Mouse (Mus musculus) T-helper 1 cell (primary cell): ENCODE measurements around the gene Slc25a22.

Experiments
- in situ Hi-C: fragments of 300-600 bp; cut with MboI, MseI; formaldehyde crosslinking; loops from one replicate; pipeline ENCODE4 v1.15.1; 2025; ENCODE audit warnings: high pct_unique_total_duplicates

The Slc25a22 gene

DNA sequence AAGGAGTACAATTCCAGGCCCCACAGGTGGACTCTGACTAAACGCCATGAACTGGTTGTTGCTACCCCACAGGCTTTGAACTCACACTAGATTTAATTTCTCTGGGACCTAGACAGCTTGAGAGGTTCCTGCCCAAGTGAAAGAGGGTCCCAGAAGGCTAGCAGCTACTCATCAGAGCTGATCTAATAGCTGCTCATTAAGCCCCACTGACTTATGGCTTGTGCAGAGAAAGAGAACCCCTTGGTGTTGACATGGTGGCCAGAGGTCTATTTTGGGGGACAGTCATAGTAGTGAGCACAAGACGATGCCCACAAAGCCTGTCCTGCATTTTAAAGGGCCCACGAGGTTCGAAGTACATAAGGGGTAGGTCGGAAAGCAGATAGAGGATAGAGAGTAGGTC is 36.5 kb upstream of the Slc25a22 start:
- in situ Hi-C loops: loop anchor here (10.0 kb wide), 1 partner anchor 911 kb away; the partner anchor contains the start of genes Ctsd and Gm49369

DNA sequence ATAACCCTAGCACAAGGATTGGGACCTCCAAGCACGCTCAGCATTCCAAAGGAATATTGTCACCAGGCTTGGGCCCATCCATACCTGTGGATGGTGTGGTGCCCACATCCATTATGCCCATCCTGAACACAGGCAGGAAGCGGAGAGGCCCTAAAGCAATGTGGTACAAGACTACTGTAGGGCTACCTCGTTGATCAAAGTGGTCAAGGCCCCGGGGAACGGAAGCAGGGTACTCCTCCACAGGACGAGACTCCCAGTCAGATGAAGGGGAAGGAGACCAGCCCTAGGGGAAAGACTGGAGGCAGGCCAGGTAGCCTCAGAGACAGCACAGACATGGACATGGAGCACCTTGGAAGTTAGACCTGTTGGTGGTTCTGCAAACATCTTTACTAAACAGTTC is 35.1 kb upstream of the Slc25a22 start:
- in situ Hi-C loops: loop anchor here (10.0 kb wide), 1 partner anchor 912 kb away; the partner anchor contains the start of genes Ctsd and Gm49369

DNA sequence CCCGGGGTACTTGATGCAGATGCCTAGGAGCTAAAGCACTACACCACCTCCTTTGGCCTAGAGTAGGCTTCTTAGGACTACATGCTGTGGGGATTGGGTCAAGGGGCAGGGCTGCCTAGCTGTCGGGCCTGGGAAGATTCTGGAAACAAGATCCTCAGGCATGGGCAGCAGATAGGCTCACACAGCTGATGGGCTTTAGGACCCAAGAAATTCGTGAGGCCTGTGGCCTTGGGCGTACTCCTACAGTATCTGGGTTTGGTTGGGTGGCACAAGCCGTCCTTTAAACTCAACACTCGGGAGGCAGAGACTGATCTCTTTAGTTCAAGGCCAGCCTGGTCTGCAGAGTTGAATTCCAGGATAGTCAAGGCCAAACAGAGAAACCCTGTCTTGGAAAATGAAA is 34.5 kb upstream of the Slc25a22 start:
- in situ Hi-C loops: loop anchor here (10.0 kb wide), 1 partner anchor 913 kb away; the partner anchor contains the start of genes Ctsd and Gm49369

DNA sequence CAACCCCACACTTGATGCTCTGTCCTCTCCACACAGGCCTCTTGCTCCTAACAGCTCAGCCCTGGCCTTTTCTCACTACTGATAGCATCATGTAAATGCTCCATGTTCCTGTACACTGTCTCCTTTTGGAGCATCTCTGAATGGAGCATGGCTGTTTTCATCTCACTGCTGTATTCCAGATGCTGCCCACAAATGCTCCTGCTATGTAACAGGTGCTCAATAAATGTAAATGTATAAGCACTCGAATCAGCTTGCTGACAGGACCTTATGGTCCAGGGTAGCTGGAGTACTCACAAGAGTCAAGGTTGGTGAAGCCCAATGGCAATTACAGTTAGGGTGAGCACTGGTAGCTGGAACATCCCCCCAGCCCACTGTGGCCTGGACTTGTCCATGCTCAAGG is 33.5 kb upstream of the Slc25a22 start:
- in situ Hi-C loops: loop anchor here (10.0 kb wide), 1 partner anchor 914 kb away; the partner anchor contains the start of genes Ctsd and Gm49369

DNA sequence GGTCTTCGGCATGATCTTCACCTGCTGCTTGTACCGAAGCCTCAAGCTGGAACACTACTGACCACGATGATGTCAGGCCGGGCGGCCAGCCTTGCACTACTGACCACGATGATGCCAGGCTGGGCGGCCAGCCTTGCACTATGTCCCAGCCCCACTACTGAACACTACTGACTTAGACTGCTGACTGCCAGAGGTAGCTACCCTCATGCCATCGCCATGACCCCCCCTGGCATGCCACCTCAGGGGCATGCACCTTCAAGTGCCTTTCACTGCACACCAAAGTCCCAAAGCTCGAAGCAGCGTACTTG is 32.9 kb upstream of the Slc25a22 start:
- in situ Hi-C loops: loop anchor here (10.0 kb wide), 1 partner anchor 914 kb away; the partner anchor contains the start of genes Ctsd and Gm49369

DNA sequence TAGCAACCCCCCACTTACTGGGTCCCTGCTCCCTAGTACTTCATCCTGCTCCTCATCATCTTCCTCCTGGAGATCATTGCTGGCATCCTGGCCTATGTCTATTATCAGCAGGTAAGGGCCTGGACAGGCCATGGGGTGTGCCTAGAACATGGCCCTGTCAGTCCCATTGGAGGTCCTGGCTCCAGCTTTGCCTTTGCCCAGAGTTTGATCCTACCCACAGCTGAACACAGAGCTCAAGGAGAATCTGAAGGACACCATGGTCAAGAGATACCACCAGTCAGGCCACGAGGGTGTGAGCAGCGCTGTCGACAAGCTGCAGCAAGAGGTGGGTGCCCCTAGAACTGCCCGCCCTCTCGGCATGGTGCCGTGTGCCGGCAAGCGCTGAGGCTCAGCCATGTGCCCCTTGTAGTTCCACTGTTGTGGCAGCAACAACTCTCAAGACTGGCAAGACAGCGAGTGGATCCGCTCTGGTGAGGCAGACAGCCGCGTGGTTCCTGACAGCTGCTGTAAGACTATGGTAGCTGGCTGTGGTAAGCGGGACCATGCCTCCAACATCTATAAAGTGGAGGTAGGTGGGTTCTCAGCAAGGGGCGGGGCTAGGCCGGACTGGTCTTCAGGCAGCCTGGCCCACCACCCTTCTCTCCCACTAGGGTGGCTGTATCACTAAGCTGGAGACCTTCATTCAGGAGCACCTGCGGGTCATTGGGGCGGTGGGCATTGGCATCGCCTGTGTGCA is 32.4 kb upstream of the Slc25a22 start:
- in situ Hi-C loops: loop anchor here (10.0 kb wide), 1 partner anchor 915 kb away; the partner anchor contains the start of genes Ctsd and Gm49369

DNA sequence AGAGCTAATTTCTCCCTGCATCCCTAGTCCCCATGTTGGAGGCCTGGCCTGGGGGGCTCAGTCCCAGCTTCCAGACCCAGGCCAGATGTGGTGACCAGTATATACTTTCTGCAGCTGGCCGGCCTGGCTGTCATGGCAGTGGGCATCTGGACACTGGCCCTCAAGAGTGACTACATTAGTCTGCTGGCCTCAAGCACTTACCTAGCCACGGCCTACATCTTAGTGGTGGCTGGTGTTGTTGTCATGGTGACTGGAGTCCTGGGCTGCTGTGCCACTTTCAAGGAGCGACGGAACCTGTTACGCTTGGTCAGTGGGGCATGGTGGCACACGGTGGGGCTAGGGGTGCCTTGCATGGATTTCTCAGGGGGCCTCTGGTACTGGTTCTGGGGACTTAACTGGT is 31.7 kb upstream of the Slc25a22 start:
- in situ Hi-C loops: no loop called here

DNA sequence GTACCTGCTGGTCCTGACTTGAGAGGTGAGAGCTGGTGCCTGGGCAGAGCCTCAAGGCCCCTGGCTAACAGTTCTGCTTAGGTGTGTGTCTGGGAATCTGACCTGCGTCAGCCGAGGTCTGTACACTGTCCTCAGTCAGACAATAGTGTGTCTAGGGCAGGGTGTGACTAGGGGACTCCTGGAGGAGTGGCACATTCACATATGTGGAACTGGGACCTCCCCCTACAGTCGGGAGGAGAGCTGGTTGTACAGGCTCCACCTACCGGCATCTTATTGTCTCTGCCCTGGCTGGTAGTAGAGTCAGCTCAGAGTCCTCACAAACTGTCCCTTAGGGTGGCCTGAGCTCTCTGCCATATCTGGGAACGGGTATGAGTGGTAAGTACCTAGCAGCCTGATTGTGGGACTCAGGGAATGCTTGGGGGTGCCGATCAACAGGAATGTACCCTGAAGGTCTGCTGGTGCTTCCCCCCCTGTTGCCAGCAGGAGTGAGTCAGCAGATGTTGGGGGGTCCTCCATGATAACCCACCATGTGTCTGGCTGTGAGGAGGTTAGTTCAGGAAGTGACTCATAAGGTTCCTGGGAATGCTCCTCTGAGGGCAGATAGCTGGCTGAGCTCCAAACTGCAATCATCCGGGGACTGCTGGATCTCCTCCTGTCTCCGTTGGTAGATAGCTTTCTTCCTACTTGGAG is 31.0 kb upstream of the Slc25a22 start:
- in situ Hi-C loops: no loop called here

DNA sequence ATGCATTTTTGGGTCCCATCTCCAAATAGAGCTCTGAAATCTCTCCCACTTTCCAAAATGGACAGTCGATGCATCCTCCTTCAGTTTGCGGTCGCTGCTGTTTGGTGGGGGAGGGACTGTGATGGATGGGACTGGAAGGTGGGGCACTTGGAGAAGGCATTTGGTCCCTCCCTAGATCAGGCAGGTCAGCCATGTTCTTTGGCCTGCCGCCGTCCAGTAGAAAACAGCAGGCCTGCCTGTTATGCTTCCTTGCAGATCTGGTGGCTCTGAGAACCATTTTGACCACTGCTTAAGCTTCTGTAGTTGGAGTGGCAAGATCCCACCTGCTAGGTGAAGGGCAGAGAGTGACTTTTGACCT is 30.5 kb upstream of the Slc25a22 start:
- in situ Hi-C loops: no loop called here

DNA sequence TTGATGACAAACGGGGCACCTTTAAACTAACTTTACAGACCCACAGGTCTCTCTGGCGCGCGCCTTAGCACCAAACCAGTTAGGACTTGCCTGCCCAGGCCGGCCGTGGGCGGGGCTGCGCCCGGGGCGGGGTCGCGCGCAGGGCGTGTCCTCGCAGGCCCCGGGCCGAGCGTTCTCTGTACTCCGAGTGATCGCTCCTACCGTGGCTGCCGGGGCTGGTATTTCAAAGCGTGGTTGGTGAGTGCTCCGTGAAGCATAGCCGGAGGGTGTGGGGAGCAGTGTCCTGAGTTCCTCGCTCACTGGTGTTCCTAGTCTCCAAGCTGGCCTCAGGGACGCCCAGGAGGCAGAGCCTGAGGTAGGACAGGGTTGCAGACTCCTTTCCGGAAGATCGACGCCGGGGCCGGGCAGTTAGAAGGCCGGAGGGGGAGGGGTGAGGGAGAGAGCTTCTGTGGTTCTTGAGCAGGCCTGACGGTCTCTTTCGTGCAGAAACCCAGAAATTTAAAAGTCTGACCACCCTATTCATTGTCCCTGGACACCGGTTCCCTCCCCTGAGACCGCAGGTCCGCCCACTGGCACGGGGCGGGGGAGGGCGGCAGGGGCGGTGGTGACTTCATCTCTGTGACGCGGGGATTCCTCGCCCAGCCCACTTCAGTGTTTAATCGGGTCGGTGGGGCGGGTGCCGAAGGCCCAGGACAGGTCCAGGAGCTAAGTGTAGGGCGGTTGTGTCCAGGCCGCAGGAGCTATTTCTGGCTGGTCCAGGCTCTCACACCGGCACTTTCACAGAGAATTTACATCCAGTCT is 29.7 kb upstream of the Slc25a22 start, which contains the start of gene Cd151:
Cd151 (plus strand) TSS at position 163 of the 801 bp plus-strand sequence.
- in situ Hi-C loops: no loop called here

DNA sequence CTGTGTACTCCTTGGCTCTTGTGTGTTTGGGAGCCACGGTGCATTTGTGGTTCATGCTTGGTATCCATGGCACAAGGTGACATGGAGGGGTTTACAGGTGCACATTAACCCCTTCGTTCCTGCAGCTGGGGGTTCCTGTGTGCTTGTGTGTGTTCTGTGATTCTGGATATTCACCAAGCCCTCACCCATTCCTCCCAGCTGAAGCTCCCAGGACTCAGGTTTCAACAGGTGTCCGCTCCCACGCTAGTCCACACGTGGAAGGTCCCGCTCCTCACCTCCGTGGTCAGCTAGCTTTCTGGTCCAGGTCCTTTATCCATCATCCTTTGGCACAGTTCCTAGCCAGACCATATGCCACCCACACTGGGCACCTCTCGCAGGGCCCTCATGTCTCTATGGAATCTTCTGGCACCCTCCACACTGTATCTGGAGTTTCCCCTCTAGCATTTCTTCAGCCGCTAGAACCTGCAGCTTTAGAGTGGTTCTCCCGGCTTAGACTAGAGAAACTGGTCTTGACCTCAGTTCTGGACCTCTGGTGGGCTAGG is 29.0 kb upstream of the Slc25a22 start:
- in situ Hi-C loops: no loop called here

DNA sequence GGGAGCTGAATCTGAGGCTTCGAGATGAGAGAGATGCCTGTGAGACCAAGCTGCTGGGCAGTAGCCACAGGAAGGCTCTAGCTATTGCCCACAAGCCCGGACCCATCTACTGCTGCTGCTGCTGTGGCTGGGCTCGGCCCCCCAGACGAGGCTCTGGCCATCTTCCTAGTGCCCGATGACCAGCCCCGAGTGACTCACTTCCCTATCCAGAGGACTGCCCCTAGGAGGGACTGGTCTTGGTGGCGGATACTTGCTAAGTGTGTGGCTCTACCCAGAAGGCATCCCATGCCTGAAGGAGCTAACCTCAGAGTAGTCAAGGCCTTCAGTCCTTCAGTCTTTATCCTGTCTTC is 28.3 kb upstream of the Slc25a22 start:
- in situ Hi-C loops: no loop called here

DNA sequence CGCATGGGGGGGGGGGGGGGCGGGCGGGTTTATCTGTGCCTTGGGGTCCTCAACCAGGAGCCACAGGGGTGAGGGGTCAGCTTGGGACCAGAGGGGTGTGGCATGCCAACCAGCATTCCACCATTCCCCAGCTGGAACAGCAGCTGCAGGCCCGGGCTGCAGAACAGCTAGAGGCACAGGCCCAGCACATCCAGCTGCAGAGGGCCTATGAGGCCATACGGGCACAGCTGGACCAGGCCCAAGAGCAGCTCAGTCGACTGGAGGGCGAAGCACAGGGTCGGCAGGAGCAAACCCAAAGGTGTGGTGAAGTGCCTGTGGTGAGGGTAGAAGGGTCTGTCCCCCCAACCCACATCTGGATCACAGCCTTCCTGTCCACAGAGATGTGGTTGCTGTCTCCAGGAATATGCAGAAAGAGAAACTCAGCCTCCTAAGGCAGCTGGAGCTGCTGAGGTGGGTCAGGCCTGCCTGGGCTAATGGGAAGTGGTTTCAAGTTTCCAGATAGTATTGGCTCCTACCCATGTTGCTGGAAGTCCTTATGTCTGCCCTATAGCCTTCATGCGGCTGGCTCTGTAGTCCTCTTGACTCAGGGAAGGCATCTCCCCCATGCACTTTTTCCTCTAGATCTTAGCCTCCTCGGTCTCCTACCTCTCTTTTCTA is 27.8 kb upstream of the Slc25a22 start:
- in situ Hi-C loops: no loop called here

DNA sequence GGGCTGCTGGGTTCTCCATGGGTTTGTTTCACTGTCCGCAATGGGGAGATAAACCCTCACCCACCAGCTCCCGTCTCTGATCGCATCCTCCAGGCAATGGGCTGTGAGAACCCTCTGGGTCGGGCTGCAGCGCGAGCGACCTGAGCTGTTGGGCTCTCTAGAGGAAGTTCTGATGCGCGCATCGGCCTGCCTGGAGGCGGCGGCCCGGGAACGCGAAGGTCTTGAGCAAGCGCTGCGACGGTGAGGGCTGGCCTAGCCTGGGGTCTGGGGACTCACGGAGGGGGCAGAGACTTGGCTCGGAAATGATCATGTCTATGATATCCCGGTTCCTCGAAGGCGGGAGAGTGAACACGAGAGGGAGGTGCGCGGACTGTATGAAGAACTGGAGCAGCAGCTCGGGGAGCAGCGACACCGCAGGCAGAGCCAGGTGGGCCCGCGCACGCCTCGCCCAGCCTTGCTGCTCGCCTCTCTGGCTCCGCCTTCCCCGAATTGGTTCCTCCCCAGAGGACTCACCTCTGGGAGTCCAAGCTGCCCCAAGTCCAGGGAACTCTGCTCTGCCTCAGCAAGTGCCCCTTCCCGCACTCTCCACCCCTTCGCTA is 27.0 kb upstream of the Slc25a22 start:
- in situ Hi-C loops: no loop called here

DNA sequence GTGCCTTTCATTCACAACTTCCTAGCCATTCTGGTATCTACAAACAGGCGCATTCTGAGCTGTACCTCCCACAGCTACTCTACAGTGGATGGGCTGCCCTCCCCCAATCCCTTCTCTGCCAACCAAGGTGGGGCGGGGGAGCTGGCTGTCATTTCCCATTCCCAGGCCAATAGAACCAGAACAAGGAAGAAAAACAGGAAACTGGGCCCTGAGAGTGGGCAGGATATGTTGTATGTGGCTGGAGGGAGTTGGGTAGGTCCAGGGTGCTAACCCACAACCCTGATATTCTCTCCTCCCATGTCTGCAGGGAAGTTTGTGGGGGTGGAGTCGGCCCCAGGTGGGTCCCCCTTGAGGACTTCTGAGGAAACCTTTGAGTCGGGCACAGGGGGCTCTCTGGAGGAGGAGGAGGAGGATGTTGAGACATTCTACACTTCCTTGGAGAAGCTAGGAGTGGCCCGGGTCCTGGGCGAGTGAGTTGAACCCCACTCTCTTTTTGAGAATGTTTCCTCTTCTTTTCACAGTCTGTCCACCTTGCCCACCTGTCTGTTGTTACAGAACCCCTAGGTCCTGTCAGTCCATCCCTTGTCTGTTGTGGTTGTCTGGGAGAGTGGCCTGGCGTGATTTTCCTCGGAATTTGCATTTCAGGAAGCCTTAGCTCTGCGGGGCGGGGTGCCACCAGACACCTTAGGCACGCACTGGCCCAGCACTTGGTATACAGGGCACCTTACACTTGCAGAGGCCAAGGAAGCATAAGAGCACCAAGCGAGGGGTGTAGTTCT is 26.3 kb upstream of the Slc25a22 start:
- in situ Hi-C loops: no loop called here

DNA sequence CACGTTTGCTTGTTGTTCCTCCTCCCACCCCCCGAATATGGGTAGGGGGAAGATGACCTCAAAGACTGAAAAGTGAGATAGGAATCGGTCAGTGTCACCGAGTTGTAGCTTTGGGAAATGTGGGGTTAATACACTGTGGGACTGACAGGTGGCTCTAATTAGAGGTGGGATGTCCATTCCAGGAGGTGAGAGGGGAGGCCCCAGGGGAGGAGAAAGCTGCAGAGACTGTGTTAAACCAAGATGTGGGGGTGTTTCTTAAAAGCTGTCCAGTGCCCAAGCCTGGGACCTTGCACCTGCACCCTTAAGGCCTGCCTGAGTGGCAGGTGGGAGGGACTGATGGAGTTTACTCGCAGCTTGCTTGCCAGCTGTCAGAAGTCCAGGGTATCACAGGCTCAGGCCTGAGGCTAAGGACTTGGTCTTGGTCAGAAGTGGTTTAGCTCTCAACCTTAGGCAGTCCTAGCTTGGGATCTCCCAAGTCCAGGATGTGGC is 24.7 kb upstream of the Slc25a22 start:
- in situ Hi-C loops: no loop called here

DNA sequence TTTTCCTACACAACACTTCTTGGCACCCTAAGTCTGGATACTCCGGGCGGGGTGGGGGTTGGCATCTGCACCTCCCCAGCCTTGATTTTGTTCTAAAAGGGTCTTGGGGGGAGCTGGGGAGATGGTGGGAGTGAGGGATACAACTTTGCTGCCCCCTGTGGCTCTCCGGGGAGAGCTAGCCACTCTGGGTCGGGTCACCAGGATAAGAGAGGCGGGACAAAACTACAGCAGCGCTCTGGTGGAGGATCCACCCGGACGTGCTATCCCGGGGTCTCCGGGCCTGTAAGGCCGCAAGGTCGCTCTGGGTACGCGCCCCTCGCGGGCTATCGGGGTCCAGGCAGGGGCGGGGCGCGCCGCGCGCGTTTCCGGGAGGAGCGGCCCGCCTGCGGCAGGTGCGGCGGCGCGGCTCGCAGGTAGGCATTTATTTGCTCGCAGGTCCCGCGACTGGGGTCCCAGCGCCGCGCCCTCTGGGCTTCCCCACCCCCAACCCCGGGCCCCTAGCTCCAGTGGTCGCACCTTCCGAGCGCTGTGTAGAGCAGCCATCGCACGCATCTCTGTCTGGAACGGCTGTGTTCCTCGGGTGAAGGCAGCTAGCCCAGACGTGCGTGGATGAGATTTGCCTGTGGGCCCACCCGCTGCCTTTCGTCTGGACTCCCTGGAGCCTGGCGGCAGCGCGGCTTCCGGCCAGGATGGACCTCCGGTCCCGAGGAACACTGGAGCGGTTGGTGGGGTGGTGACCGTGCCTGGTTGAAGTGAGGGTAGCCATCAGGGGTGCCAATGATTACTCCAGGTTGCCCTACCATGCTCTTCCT is 24.0 kb upstream of the Slc25a22 start:
- in situ Hi-C loops: no loop called here

DNA sequence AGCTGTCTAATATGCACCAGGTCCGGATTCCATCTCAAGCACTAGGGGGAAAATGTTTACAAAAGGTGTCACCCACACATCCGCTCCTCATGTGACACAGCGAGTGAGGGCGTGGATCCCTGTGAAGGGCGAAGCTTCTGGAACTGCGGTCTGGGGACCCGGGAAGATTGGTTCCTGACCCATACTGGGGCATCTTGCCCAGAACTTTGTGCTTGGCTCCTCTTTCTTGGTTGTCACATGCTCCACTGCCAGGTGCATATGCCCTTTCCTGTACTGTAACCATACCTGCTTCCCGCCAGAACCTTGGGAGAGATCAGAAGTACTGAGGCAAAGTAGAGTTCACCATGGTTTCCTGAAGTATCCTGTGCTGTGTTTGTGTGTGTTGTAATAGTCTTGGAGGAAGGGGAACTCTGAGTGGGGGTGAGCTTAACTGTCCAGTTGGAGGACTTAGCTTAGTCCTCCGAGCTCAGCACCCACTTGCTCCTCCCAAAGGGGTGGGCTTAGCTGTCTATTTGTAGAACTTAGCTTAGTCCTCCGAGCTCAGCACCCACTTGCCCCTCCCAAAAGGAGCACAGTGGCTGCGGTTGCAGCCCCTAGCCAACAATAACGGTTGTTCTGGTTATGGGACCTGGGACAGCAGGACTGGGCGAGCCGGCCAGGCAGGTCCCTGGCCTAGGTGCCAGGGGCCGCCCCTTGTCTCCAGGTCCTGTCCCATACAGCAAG is 22.9 kb upstream of the Slc25a22 start, which contains the start of gene Cracr2b:
Cracr2b (plus strand) TSS at position 704 of the 723 bp plus-strand sequence.
- in situ Hi-C loops: no loop called here
